Mouse (Mus musculus): ENCODE results near the gene Slc27a2.
"Not testable (repeated sequence)": the region's sequence is repeated elsewhere in the genome, so short reads cannot be mapped to it uniquely, and the experiment has no call there.

The Slc27a2 gene

GRCm38 (mm10) chr2:126552357-126553290 is at the start of gene Slc27a2:
Gene Slc27a2, plus strand, starts transcription at chr2:126552407.
- peak; percentile 8 to 14 for DNase-seq (ENCODE audit: low spot score in 2 of 2)

DNA sequence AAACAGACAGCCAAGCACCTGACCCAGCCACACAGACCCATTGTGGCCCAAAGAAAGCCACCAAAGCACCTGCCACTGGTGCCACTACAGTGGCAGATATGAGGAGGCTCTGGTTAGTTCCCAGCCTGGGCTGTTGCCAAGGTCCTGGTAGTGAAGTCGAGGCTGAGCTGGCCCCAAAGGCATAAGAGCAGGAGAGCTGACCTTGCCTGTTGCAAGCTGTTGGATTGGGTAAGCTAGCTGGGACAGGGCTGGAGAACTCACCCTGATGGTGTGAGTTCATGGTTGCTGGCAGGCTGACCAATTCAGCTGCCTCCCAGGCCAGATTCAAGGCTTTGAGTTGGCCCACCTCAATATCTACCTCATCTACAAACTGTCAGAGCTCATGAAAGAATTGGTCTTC is 47.1 kb upstream of the Slc27a2 start:
- DNase-seq (ENCODE audit: low spot score in 2 of 2): no peak

DNA sequence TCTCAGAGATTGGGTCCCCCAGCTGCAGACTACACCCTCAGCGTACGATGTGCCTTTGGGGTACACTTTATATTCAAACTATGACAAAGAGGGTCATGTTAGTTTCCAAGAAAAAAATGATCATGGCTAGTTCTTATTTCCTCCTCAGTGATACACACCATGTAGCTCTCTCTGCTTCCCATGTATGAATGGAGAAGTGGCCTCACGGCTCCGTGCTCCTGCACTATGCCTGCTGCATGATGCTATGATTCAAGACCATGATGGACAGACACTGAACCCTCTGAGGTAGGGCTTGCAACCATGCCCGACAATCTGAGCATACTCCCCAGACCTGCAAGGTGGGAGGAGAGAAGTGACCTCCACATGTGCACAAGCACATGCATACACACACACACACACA is 44.7 kb upstream of the Slc27a2 start:
- DNase-seq (ENCODE audit: low spot score in 2 of 2): no peak

DNA sequence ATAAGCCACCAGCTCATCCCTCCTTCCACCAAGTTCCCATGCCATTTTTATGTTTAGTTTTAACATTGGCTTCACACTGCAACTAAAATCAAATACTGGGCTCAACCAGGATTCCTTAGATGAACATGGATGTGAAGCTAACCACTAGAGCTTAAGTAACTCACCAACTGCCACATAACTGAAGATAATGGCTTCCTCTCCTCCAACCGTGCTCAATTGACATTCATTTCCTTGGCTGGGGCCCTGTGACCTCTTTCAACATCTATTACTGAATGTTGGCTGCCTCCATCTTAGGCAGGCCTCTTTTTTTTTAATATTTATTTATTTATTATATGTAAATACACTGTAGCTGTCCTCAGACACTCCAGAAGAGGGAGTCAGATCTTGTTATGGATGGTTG is 44.0 kb upstream of the Slc27a2 start:
- DNase-seq (ENCODE audit: low spot score in 2 of 2): no peak

- no peak for DNase-seq (ENCODE audit: low spot score in 2 of 2)
These were observed 37.0 kb upstream of the Slc27a2 start for GRCm38 (mm10) chr2:126515069-126515826.

- DNase-seq (ENCODE audit: low spot score in 2 of 2): peak in 1 of 2 experiments; percentile 28
These were observed 32.2 kb upstream of the Slc27a2 start for GRCm38 (mm10) chr2:126519872-126520581.

GRCm38 (mm10) chr2:126520828-126521227 is 31.4 kb upstream of the Slc27a2 start:
- no peak for DNase-seq (ENCODE audit: low spot score in 2 of 2)

DNA sequence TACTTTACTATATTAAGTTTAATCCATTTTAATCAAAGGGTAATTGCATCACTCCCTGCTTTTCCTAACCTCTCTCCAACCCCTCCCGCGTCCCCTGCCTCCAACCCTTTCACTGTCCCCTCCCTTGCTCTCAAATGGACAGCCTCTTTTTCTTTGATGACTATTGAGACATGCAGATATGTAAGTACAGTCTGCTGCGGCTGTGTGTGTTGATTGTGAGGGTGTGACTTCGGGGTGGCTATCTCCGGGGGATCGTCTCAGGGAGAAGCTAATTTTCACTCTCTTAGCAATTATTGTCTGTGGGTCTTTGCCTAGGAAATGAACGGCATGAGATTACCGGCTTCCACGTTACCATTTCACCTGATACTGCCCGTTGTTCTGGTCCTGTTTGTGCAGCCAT is 30.7 kb upstream of the Slc27a2 start:
- DNase-seq (ENCODE audit: low spot score in 2 of 2): no peak

- no peak for DNase-seq (ENCODE audit: low spot score in 2 of 2)
These were observed 30.2 kb upstream of the Slc27a2 start for GRCm38 (mm10) chr2:126522056-126522455.

DNA sequence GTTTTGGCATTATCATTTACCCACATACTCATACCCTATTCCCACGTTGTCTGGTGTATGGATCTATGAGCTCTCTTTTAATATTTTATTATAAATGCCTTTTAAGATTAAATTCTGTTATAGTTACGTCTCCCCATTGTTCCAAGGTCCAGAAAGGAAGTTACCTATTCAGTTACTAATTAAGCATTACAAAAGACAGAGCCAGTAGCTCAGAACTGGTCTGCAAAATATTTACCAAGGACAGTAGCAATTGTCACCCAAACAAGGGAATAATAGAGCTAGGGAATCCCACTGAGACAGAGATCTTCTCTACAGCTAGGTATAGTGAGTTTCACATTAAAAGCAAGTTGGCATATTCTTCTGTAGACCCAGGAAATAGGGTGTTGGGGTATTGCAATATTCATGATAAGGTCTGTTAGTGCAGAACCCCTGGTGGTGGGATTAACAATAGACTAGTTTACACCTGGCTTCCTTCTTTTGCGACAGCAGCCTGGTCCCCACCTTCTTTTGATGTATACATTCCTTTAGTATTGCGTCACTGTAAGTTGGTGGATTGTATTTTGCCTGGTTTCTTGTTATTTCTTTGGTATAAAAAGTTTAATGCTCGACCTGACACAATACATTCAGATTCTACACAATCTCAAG is 29.0 kb upstream of the Slc27a2 start:
- DNase-seq (ENCODE audit: low spot score in 2 of 2): not testable (repeated sequence)

GRCm38 (mm10) chr2:126524271-126524670 is 27.9 kb upstream of the Slc27a2 start:
- DNase-seq (ENCODE audit: low spot score in 2 of 2): no peak

DNA sequence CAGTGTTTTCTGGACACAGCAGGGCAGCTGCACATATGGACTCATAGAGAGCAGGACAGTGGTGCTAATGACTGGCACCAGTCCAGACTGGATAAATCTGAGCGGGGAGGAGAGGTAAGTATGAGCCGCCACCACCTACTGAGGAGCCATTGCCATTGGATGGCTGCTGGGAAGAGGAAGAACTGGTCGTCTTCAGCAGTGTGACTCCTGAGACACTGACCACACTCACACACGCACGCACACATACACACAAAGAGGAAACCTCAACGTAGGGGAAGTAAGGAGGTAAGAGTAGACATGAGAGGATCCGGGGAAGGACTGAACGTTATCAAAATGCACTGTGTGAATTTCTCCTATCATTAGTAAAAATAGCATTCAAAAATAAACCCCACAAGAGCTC is 24.7 kb upstream of the Slc27a2 start:
- DNase-seq (ENCODE audit: low spot score in 2 of 2): no peak

GRCm38 (mm10) chr2:126530581-126530980 is 21.6 kb upstream of the Slc27a2 start:
- no peak for DNase-seq (ENCODE audit: low spot score in 2 of 2)

DNA sequence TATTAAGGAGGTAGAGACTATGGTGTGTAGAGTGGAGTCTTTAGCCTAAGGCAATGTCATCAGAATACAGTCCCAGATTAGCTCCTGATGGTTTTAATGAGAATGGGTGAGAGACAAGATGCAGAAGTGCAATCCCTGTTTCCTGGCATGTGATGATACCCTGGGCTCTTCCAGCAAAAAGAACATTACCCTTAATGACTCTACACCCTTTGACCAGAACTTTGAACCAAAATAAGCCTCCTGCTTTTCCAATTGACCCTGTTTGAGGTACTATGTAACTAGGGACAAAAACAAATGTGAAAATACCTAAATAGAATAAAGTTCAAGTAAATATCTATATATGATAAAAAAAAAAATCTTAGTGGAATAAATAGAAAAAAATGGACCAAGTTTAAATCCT is 14.6 kb upstream of the Slc27a2 start:
- no peak for DNase-seq (ENCODE audit: low spot score in 2 of 2)

DNA sequence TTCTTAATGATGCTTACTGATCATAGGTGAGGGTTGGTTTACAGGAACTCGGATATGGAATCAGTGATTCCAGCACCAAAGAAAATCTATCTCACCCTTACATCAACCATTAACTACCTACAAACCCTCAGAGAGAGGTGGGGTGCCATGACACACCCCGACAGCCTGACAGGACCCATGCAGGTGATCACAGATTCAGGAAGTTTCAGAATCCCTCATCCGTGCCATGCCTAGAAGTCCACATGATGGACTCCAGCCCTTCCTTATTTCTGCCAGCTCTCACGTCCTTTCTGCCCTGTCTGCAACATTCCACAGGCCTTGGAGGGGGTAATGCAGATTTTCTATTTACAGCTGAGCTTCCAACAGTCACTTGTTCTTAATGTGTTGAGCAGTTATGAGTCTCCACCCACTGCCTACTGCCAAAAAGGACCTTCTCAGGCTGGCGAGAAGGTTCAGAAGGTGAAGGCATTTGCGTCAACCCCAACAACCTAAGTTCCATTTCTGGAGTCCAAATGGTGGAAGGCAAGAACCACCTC is 11.7 kb upstream of the Slc27a2 start:
- no peak for DNase-seq (ENCODE audit: low spot score in 2 of 2)

DNA sequence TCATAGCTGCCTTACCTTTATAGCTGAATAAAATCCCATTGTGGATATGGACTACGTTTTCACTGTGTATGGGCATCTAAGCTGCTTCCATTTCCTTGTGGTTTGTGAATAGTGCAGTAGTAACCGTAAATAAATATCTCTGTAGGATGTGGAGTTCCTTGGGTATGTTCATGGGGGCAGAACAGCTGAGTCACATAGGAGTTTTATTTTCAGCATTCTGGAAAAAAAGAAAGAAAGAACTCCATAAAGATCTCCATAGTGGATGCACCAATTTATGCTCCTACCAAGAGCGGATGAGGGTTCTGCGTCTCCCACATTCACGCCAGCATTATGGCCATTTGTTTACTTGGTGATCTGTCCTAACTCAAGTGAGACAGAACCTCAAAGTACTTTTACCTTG is 10.0 kb upstream of the Slc27a2 start:
- DNase-seq (ENCODE audit: low spot score in 2 of 2): no peak

- no peak for DNase-seq (ENCODE audit: low spot score in 2 of 2)
These were observed 6.9 kb upstream of the Slc27a2 start for GRCm38 (mm10) chr2:126545297-126545696.

DNA sequence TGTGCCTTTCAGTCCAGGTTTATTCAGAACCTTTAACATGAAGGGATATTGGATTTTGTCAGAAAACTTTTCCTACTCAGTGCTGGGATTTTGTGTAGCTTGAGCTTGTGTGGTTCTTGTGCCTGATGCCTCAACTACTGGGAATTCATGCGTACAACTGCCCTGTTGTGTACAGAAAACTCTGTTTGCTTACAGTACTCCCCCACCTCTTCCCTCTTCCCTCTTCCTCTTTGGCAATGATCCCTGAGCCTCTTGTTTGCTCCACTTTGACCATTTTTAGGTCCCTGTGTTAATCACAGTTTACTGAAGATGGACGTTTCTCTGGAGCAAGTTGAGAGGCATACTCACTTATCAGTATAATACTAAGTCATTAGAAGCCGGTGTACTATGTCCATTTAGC is 5.8 kb upstream of the Slc27a2 start:
- no peak for DNase-seq (ENCODE audit: low spot score in 2 of 2)

- no peak for DNase-seq (ENCODE audit: low spot score in 2 of 2)
These were observed 2.5 kb upstream of the Slc27a2 start for GRCm38 (mm10) chr2:126549681-126550080.

DNA sequence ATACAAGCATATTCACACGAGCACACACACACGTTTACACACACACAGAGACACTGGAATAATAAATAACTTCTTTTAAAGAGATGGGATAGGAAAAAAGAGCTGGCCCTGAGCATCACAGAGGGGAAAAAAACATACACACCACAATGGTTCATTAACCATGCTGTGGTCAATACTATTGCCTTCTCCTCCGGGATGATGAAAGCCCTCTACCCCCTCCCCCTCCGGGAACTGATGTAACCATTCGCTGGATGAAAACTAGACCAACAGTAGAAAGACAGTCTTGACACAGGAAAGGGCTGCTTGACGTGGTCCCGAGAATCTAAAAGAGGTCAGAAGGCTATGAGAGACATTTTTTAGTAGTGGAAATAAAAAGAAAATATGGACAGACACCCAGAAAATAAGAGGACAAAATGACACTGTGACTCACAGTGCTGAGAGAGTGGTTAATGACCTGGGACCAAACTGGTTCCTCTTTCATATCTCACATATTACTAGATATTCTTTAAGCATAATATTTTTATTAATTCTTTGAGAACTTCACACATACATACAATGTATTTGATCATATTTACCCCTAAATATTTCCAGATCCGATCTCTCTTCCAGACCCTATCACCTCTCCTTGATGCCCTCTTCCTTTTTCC is 840 bp upstream of the Slc27a2 start:
- no peak for DNase-seq (ENCODE audit: low spot score in 2 of 2)

DNA sequence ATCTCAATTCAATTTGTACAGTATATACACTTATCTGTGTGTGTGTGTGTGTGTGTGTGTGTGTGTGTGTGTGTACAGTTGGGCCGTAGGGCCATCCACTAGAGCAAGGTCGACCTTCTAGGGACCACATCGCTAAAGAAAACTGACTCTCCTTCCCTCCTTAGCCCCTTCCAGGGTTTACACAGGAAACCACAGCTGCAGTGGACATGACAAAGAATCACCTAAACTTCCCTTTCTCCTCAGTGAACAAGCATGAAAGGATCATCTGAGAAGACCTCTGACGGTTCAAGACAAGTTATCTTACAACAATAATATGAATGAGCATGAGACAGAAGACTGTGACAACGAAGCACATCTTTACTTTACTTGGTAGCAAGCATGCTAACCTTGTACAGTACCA is 311 bp upstream of the Slc27a2 start:
- DNase-seq (ENCODE audit: low spot score in 2 of 2): no peak

All from natural killer cell, adult 2 months (primary cell).